Mouse (Mus musculus): ENCODE data around the gene Hfe.

GRCm38 (mm10) chr13:23659636-23660366, 50.9 kb downstream of the Hfe start:
- TF ChIP-seq CTCF (conservative IDR thresholded peaks at IDR 0.05; ENCODE audit: low read length) (no peak), NANOG (IDR thresholded peaks at IDR 0.05; ENCODE audit: borderline replicate concordance, low read length) (no peak), POU5F1 (IDR thresholded peaks at IDR 0.05; ENCODE audit: borderline replicate concordance, low read length) (no peak)
